Mouse (Mus musculus) retina, embryonic 14.5 days (tissue): Measurements from ENCODE around the gene Polk.

Source experiments
- DNase-seq: peaks from one replicate; pipeline ENCODE4 v3.0.0-alpha.2; 2015; ENCODE audit warnings: low spot score

Gene Polk

DNA sequence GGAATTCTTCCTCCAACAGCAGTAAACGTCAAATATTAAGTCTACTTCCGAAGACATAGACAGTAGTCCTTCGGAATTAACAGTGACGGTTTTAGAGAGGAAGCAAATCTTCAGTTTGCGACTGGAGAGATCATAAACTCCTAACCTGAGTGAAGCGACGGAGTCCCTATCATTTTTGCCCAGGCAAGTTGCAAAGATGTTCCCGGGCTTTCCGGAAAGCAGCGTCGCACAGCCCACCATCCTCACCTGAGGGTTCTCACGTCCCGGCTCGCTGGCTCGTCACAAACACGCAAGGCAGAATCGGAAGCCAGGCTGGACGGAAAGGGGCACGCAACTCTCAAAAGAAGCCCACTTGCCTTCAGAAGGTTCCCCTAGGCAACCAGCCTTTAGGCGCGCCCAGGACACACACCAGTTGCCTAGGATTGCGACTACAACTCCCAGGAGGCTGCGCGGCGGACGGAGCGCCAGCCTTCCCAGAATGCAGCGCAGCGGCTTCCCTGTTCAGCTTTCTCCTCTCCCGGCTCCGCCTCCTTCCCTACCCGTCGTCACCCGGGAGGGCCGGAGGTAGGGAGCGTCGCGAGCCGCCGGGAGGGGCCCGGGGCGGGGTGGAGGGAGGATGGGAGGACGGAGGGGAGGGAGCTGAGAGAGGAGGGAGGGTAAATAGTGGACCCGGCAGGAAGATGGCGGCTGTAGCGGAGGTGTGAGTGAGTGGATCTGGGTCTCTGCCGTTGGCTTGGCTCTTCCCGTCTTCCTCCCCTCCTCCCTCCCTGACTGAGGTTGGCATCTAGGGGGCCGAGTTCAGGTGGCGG lies at the start of gene Polk, which contains the start of gene Col4a3bp:
Gene Polk, minus strand, starts transcription at position 499 of the 809 bp plus-strand sequence.
Gene Col4a3bp, plus strand, starts transcription at position 538 of the 809 bp plus-strand sequence.
- peak; percentile 98 for DNase-seq

DNA sequence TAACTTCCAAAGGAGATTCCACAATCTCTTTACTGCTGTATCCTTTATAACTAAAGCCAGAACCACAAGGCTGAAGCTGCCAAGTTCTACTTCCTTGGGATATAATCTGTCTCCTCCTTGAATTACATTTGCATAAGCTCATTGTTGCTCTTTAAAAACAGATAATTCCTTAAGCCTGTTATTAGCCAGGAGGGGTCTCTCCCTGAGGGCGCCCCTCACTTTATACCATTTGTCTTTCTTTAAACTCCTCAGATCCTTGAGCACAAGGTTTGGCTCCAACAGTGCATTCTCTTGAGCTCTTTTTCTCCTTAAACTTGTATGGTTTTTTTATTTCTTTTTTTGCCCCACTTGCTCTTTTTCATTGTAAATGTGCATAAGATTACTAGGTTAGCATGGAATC lies 46.3 kb upstream of the Polk start:
- DNase-seq = no peak

DNA sequence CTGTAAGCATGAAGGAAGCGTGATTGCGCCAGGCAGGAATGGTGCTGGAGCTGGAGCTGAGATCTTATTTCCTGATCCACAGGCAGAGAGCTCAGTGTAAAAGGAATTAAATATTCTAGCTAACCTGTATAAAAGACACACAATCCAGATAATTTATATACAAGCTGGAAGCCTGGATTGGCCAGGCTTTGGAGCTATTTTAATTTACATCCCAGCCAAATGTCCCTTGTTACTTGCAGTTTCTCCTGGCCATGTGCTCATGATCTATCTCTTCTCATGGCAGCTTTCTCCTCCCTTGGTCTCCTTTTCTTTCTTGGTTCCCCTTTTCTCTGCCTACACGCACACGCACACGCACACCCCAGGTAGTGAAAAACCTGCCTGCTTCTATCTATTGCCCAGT lies 44.2 kb upstream of the Polk start:
- no peak for DNase-seq

DNA sequence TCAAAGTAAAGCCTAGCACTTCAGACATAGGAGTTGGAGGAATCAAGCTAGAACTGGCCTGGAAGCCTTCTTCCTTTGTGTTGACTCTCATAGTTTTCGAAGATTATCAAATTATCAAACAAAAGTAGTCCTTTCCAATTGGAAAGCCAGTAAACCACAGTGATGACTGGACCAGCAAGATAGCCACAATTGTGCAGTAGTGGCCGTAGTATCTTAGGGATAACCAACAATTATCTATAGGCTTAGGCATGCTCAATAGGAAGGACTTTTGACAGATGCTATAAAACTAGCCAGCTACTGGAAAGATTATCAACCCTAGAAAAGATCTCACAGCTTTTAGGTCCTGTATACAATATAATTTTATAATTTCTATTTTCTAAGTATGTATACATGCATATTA lies 41.8 kb upstream of the Polk start:
- no peak for DNase-seq

DNA sequence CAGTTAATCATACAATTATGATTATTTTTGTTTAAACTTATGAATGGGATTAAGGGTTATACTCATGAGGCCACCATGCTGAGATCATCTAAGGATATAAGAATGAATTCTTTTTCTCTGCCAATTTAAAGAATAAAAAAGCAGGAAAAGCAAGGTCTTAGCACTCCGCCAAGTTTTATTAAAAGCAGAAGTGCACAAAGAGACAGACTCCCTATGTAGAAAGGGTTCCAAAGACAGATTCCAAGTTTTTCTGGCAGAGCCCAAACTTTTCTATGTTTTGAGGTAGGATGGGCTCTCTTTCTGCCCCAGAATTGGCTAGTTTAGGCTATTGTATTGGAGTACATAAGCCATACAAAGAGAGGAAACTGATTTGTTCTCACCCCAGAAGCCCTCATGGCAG lies 37.6 kb upstream of the Polk start:
- no peak for DNase-seq

DNA sequence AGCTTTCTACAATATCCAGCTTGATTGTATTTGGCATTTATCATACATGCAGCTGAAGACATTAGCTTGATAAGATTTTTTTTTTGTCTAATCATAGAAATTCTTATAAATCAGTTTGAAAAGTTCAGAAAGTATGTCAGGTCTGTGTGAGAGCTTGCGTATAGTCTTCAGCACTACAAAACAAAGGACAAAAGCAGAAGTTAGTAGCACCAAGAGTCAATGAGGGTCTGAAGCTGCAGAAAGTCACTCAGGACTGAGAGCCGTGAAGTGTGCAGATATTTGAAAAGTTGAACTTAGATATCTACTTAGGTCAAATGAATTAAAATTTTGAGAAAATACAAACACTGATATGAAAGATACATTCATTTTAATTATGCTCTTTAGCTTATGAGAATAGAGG lies 36.7 kb upstream of the Polk start:
- no peak for DNase-seq

DNA sequence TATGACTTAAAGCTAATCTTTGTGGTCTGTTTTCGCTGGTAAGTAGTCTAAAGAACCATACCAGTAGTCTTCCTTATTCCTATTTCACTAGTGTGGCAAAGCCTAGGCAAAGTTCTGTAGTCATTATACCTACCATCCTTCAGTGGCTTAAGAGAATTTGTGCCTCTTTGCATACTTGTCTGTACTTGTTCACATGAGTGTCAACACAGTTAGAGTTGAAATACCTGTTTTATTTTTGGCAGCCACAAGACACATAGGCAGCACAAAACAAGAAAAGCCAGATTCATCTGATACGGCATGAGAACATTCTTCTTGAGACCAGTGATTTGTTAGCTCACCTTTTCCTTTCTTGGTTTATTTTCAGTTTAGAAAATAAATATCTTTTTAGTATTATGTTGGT lies 31.8 kb upstream of the Polk start:
- DNase-seq = no peak

DNA sequence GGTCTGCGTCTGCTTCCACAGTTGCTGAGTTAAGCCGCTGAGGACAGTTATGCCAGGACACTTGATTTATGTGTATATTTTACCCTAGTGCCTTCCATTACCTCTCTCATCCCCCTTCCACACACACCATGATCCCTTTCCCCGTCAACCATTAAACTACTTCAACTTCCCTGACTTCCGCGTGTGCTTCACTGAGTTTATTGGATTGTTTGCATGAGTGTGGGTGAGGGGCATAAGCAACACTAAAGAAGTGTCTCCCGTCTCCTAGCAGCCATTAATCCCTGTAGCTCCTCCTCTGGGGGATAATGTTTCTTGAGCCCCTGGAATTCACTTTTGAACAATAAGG lies 28.6 kb upstream of the Polk start:
- peak; percentile 18 for DNase-seq

DNA sequence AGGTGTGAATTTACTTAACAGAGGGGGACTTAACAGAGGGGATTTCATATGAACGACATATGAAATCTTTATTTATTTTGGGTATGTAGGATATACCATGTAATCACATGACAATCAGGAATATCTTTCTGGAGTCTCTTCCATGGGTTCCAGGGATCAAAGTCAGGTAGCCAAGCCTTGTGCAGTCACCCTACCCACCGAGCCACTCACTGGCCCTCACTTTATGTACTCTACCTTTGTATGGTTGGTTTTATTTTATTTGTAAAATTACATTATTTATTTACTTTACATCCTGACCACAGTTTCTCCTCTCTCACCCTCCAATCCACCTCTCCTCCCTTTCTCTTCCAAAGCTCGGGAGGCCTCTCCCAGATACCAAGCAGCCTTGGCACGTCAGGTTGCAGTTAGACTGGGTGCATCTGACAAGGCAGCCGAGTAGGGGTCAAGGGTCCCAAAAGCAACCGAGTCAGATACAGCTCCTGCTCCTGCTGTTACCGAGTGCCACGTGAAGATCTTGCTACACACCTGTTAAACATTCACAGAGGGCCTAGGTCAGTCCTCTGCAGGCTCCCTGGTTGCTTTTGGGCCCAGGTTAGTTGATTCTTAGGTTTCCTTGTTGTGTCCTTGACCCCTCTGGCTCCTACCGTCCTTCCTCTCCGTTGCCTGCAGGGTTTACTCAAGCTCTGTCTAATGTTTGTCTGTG lies 28.1 kb upstream of the Polk start:
- no peak for DNase-seq

DNA sequence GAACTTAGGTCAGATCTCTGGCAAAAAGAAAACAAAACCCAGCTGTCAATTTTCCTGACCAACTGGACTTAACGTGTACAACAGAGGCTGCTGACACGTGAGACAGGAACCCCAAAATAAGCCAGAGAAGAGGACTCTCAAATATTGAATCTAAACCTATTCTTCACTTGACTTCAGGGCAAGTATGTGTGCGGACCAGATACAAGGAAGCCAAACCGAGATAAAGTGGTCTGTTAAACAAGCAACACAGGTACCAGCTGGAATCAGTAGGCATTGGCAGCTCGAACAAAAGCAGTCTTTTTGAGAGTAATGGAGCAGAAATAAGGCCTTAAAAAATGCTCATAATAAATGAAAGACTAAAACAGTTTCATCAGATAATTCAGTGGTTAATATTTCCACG lies 25.6 kb upstream of the Polk start:
- DNase-seq = no peak

DNA sequence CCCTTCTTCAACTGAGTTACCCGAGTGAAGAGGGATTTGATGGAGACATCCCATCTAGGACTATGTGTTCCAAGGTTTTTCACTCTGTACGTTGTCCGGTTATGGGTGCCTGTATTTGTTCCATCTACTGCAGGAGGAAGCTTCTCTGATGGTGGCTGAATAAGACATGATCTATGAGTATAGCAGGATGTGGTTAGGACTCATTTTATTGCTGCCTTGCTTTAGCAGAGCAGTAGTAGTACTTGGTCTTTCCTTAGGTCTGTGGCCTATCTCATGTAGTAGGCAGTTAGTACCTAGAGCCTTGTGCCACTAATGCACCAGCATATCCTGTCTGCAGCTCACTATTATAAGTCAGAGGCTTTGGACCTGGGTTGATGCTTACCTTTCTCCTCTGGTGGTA lies 12.7 kb upstream of the Polk start:
- DNase-seq = no peak

DNA sequence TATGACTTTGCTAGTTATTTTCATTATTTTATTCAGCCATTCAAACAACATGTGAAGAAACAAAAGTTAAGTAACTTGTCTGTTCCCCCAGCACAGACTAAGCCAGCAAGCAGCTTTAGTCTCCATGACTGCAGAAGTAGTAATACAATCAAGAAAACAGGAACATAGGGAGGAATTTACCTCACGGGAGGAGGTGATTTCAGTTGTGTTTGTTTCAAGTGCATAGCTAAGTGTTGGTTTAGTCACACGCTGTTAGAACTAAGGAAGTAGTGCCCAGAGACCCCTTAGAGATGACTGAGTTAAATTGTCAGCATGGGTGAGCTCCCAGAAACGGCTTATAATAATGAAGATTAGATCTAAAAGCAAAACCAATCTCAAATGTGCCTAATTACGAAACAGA lies 5.6 kb upstream of the Polk start:
- DNase-seq = no peak

DNA sequence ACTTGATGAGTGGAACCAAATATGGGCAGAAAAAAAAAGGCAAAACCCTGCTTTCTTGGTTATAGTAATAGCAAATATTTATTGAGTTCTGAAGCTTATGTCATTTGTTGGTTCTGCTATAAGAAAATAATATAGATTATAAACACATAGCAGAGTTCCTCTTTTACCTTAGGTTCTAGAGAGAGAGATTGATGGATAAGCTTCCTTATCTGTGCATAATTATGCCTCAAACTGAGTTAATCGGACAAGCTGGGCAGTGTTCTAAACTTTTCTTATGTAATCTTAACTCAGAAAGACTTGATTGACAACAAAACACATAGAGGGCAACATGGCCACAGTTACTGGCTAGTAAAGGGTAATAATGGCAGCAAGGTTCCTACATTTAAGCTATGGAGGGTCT lies 4.9 kb upstream of the Polk start:
- no peak for DNase-seq

DNA sequence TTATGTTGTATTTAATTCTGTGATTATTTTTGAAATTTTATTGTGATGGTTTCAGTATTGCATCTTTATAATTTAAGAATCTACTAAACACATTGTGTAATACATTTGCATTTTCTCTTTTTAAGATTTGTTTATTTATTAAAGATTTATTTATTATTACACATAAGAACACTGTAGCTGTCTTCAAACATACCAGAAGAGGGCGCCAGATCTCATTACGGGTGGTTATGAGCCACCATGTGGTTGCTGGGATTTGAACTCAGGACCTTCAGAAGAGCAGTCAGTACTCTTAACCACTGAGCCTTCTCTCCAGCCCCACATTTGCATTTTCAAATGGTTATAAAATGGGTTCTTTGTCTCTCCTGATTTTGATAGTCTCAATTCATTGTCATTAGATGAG lies 2.1 kb upstream of the Polk start:
- DNase-seq = peak; percentile 37

DNA sequence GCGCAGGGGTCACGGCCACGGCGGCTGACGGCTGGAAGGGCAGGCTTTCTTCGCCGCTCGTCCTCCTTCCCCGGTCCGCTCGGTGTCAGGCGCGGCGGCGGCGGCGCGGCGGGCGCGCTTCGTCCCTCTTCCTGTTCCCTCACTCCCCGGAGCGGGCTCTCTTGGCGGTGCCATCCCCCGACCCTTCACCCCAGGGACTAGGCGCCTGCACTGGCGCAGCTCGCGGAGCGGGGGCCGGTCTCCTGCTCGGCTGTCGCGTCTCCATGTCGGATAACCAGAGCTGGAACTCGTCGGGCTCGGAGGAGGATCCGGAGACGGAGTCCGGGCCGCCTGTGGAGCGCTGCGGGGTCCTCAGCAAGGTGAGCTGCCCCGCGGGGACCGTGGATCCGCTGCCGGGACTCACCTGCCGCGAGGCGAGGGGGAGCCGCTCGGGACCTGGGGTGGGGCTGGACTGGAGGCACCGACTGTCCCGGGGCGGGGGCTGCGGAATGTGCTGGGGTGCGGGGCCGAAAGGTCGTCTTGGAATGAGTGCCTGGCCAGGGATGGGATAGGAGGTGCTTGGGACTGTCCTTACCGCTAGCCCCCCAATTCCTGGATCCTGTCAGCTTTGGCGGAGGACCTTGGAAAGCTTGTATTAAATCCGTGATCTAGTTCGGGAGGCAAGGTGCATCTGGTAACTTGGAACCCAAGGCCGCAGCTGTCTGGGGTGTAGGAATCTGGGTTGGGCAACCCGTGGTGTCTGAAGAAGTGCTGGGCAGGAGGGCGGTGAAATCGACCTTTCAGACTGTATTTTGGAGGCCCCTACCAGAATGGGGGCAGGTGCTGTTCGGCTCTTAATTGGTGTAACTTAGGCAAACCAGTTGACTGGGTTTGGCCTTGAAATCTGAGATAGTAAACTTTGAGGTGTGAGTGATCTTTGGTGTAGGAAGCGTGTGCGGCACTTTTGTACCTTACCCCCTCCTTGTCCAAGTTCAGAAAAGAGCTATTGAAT lies 817 bp upstream of the Polk start:
- peak; percentile 39 for DNase-seq

DNA sequence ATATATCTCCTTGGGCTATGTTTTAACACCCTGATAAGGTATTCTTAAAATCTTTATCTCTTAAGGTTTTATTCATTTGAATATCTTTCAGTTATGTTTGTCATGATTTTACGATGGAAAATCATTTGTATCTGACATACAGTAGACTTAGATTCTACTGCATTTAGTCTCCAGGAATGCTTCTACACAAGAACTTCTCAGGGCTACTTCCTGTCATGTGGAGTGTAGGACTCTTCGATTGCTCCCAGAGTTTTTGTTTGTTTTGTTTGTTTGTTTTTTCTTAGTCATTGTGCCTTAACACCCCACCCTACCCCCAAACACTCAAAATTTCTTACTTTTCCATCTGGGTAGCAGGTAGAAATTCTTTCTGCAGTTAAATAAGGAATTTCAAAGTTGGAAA lies 998 bp downstream of the Polk start:
- DNase-seq = no peak

DNA sequence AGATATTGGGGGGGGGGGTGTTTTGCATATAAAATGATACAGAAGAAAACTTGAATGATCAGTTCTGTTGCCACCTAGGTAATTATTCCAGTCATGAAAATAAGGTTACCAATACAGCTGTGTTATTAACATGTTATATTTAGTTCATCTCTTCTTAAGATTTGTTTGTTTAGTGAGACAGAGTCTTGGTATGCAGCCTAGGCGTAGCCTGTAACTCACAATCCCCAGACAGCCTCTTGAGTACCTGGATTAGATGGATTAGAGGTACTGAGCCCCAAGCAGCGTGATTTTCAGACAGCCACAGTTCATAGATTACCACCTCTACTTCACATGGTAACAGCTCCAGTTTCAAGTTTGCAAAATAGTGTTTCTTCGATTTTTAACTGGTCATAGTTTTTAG lies 4.3 kb downstream of the Polk start:
- no peak for DNase-seq

DNA sequence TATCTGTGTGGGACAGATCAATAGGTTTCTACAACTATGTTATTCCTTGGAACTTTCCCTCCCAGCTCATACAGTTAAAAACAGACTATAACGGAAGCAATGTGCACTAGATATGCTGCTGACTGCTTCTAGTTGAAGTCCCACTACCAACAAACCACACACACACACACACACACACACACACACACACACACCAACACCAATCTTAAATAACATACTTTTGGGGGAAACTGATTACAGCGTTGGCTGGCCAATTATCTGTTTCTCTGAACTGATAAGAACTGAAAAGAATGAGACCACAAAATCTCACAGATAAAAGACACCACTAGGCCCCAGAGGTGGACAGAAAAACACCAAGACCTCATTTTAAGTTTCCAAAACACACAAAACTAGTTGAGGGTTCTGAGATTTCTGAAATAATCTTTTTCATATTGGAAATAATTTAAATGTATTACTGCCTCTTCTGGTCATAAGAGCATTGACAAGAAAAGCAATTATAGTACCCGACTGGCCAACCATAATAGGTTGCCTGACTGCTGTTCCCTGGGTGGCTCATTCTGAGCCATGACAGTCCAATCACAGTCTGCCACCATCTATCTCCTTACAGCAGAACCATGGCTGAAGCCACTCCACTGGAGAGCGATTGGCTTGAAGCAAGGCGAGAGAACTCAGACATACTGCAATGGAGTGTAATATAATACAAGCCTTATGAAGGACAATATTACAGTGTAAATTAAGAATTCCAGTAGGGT lies 5.4 kb downstream of the Polk start:
- DNase-seq = no peak

DNA sequence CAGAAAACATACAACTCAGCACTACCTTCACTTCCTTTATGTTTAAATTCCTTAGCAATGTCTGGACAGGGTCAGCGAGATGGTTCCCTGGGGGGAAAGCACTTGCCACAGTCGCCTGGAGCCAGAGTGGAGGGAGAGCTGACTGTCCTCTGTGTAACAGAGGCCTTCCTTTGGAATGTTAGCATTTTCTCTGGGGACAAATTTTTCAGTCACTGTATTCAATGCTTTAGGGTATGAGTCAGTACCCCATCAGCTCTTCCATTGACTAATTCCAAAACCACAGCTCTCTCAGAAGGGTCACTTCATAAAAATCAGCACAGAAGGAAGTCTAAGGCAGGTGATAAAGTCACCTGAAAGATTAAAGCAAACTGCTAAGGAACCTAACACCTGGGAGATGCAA lies 8.6 kb downstream of the Polk start:
- no peak for DNase-seq

DNA sequence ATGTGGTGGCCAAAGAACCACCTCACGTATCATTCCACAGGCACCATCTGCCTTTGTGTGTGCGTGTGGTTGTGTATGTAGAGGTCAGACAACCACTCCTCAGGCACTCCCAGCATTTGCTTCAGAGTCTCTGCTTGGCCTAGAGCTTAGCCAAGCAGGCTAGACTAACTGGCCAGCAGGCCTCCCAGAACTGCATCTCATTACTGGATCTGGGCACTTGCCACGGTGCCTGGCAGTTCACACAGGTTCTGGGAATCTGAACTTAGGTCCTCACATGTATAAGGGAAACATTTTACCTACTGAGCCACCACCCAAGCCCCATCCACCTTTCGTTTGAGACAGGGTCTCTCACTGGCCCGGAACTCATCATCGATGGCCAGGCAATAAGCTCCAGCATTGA lies 10.2 kb downstream of the Polk start:
- no peak for DNase-seq

DNA sequence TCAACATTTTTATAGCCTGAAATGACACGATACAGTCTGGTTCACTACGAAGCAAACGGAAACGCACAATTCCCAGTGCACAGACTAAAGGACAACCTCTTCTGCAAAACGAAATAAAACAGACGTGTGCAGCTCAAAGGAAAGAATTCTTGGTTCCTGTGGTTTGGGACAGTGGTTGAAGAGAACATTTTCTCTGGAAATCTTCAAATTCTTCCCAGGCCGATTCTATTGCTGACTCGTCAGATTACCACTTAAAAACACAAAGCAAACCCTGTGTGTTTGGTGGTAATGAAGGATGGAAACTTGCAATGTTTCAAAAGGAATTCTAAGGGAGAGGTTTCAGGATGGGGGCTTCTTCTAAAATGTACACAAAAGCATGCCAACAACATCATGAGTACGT lies 12.3 kb downstream of the Polk start:
- no peak for DNase-seq

DNA sequence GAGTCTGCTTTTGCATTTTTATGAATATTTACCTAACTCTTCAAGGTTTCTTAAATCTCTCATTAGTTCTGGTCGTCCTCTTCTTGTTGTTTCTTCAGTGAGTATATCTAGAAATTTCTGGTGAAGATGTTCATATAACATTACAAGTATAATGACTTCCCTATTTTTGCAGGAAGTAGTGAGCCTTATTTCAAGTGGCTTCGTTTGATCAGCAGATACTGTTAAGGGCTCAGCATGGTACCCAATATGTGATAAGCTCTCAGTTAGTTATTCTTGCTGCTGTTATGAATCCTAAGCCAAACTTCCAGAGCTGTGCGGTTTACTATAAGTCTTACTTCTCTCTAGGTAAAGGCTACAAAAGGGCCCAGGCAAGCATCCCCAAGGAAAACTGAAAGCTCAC lies 12.8 kb downstream of the Polk start:
- DNase-seq = no peak
